Mouse (Mus musculus) splenic B cell, adult 2 months (primary cell): ENCODE data around the gene Cluh.

Source experiments
- DNase-seq: peaks from one replicate; pipeline ENCODE4 v3.0.0-alpha.2; 2011; ENCODE audit warnings: low read depth, low spot score
- H3K27me3 ChIP-seq: 2 replicates; pipeline ENCODE4 v1.6.1; 2012; ENCODE audit warnings: mild to moderate bottlenecking, low read length, moderate library complexity, mixed read lengths; ENCODE audit not compliant: control insufficient read depth, poor library complexity, insufficient read depth, severe bottlenecking
- H3K36me3 ChIP-seq: 2 replicates; pipeline ENCODE4 v1.6.1; 2012; ENCODE audit warnings: mild to moderate bottlenecking, low read length, moderate library complexity, mixed read lengths; ENCODE audit not compliant: control insufficient read depth, poor library complexity, insufficient read depth, severe bottlenecking

Gene Cluh

GRCm38 (mm10) chr11:74675156-74675555 lies 25.9 kb downstream of the Cluh start:
- Histone ChIP-seq H3K27me3 (no peaks in the 10 kb centered on the region), H3K36me3 (peaks cover 13% of the 10 kb centered on the region)
- DNase-seq = no peak

GRCm38 (mm10) chr11:74692151-74692550 lies 42.9 kb downstream of the Cluh start:
- Histone ChIP-seq H3K27me3 (no peaks in the 10 kb centered on the region), H3K36me3 (no peaks in the 10 kb centered on the region)
- no peak for DNase-seq

- no peak for DNase-seq
- Histone ChIP-seq H3K27me3 (no peaks in the 10 kb centered on the region), H3K36me3 (no peaks in the 10 kb centered on the region)
Measured at GRCm38 (mm10) chr11:74699505-74699904, 50.2 kb downstream of the Cluh start.

GRCm38 (mm10) chr11:74704068-74704467 lies 54.8 kb downstream of the Cluh start:
- Histone ChIP-seq H3K36me3 (no peaks in the 10 kb centered on the region), H3K27me3 (no peaks in the 10 kb centered on the region)
- DNase-seq = no peak

GRCm38 (mm10) chr11:74708781-74709180 lies 59.5 kb downstream of the Cluh start:
- DNase-seq = no peak
- Histone ChIP-seq H3K27me3 (no peaks in the 10 kb centered on the region), H3K36me3 (no peaks in the 10 kb centered on the region)

- no peaks in the 10 kb centered on the region for H3K27me3 ChIP-seq
- DNase-seq = no peak
- no peaks in the 10 kb centered on the region for H3K36me3 ChIP-seq
Measured at GRCm38 (mm10) chr11:74710671-74711070, 61.4 kb downstream of the Cluh start.

GRCm38 (mm10) chr11:74715971-74716525 lies 66.8 kb downstream of the Cluh start:
- no peaks in the 10 kb centered on the region for H3K27me3 ChIP-seq
- H3K36me3 ChIP-seq = no peaks in the 10 kb centered on the region
- no peak for DNase-seq
